Mouse (Mus musculus): Measurements from ENCODE around the gene Gm525.
"Not testable (repeated sequence)": the region's sequence is repeated elsewhere in the genome, so short reads cannot be mapped to it uniquely, and the experiment has no call there.

- not testable (repeated sequence) for TF ChIP-seq CTCF, POLR2A (IDR thresholded peaks at IDR 0.05; ENCODE audit: extremely low read depth, insufficient read depth, low read length)
These were observed 32.6 kb upstream of the Gm525 start for GRCm38 (mm10) chr11:89041073-89041472.

Measured in cortical plate, adult 2 months (tissue).